16 mouse cellular contexts compared by ENCODE assay signal in the genomic region with DNA sequence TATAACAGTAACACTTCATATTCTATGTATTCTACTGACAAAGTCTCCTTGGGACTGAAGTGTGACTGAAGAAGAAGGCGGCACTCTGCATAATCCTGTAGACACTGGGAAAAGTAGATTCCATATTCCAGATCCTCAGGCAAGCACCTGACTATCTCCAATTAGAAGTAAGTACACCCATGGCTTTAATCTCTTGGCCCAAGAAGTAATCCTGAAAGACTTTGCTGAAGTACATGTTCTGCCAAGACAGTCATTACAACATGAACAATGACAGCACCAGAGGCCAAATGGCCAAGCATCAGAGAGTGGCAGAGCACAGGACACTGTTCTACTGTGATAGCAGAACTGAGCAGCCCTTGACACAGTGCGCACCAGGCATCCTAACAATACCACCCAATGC.
"Had no signal": no experiment of that assay in that cellular context is flagged by ENCODE, and none has a peak within 500 bp of the region (broad histone marks: within the 10 kb centered on the region; RNA-seq: fewer than 3 reads in every experiment).

No protein-coding gene starts in this region.

- H3K27me3 ChIP-seq: neural tube, embryonic 12.5 days; neural tube, embryonic 13.5 days; stomach, embryonic 15.5 days had no signal

- H3K9me3 ChIP-seq: neural tube, embryonic 12.5 days; neural tube, embryonic 13.5 days; stomach, embryonic 15.5 days had no signal

- DNase-seq: retina, postnatal 1 day; right cerebral cortex, adult 18-20 months; right cerebral cortex, postnatal 14 days; right cerebral cortex, postnatal 25 days; right cerebral cortex, postnatal 4 days; spleen, adult 18-20 months; thymus, adult 18-20 months; thymus, adult 2 months; thymus, postnatal 14 days; thymus, postnatal 25 days; thymus, postnatal 36 days; thymus, postnatal 4 days had no signal

- H3K9ac ChIP-seq: neural tube, embryonic 12.5 days; neural tube, embryonic 13.5 days; stomach, embryonic 15.5 days had no signal

- H3K36me3 ChIP-seq: neural tube, embryonic 12.5 days; neural tube, embryonic 13.5 days; stomach, embryonic 15.5 days had no signal

- H3K27ac ChIP-seq: neural tube, embryonic 12.5 days; neural tube, embryonic 13.5 days; stomach, embryonic 15.5 days; stomach, postnatal 0 days had no signal

- H3K4me1 ChIP-seq: neural tube, embryonic 12.5 days; stomach, embryonic 15.5 days had no signal

- H3K4me2 ChIP-seq: neural tube, embryonic 12.5 days; neural tube, embryonic 13.5 days; stomach, embryonic 15.5 days had no signal

- H3K4me3 ChIP-seq: neural tube, embryonic 12.5 days; neural tube, embryonic 13.5 days; stomach, embryonic 15.5 days had no signal
